Mouse (Mus musculus): ENCODE results near the gene Gm13757. TPM values are rescaled to one million over a fixed set of nuclear protein-coding genes. Genes with fewer than 3 reads are reported as not detected.

Gm13757 gene
- polyA plus RNA-seq (2017; shearing (Covaris generic)), result not detected

DNA sequence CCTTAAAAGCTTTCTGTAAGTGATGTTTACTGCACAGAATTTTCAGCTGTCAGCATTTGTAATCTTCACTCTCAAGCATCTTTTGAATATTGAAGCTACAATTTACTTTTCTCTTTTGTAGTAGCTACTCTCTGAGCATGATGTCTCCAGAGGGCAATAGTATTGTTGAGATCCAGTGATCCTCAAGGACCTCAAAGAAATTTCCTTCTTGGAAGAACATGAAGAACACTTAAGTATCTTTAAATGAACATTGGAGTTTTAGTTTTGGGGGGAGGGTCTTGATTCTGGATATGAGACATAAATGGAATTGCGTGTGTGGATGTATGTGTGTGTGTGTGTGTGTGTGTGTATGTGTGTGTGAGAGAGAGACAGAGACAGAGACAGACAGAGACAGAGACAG lies at the start of gene Gm13757:
Gm13757 (minus strand) TSS at position 101 of the 400 bp plus-strand sequence.

DNA sequence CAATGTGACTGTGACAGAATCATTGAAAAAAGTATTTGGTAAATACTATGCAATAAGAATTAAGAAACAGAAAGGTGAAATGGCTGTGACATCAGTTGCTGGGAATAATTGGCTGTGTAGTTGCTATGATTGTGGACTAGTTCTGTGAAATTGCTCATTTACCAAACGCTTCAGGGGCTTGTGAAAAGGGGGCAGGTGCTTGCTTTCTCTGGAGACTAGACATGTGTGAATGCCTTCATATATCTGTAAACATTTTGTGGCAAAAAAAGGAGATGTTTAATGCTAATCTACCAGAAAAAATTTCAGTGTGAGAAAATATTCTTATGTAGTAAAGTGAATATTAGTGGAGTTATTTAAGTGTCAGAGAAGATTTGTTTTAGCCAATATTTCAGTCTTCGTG lies 44.1 kb upstream of the Gm13757 start, which contains the start of gene Olfr1185-ps1:
Olfr1185-ps1 (plus strand) TSS at position 301 of the 400 bp plus-strand sequence.

DNA sequence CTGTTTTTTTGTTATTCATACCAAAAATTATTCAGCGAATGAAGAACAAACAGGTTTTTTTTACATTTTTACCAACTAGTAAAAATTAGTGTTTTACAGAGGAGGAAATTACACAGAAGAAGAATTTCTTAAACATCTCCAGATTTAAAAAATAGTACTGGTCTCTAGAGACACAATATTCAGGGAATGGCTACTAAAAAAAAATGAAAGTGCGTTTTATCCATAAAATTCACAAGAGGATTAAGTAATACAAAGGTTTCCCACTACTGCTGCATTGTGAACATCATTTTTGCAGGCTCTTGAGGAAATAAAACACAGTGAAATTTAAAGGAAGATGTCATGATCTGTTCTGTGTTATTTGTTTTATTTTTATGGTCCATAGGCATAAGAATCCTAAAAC lies 34.4 kb upstream of the Gm13757 start, which contains the start of gene Olfr1184:
Olfr1184 (plus strand) TSS at position 301 of the 400 bp plus-strand sequence.

GRCm38 (mm10) chr2:88454567-88454966 lies 5.6 kb upstream of the Gm13757 start, which contains the start of gene Olfr1183:
Olfr1183 (plus strand) TSS chr2:88454867.

GRCm38 (mm10) chr2:88426071-88426470 lies 22.9 kb downstream of the Gm13757 start, which contains the start of gene Olfr1181:
Olfr1181 (minus strand) TSS chr2:88426171.

GRCm38 (mm10) chr2:88419051-88419450 lies 29.9 kb downstream of the Gm13757 start, which contains the start of gene Olfr1180:
Olfr1180 (minus strand) TSS chr2:88419151.

GRCm38 (mm10) chr2:88406353-88406752 lies 42.6 kb downstream of the Gm13757 start, which contains the start of gene Olfr1179:
Olfr1179 (minus strand) TSS chr2:88406453.

Other genes starting within 250 kb of the Gm13757 start
- gene Olfr1170, start 220.8 kb downstream of the Gm13757 start, polyA plus RNA-seq (2017; shearing (Covaris generic)), result not detected
- not detected for gene Olfr1173, start 169.3 kb downstream of the Gm13757 start, polyA plus RNA-seq (2017; shearing (Covaris generic))
- not detected for gene Olfr1174-ps, start 134.0 kb downstream of the Gm13757 start, polyA plus RNA-seq (2017; shearing (Covaris generic))
- gene Olfr1175-ps, start 121.9 kb downstream of the Gm13757 start, polyA plus RNA-seq (2017; shearing (Covaris generic)), result not detected
- not detected for gene Olfr1176, start 112.4 kb downstream of the Gm13757 start, polyA plus RNA-seq (2017; shearing (Covaris generic))
- gene Olfr1177-ps, start 102.6 kb downstream of the Gm13757 start, polyA plus RNA-seq (2017; shearing (Covaris generic)), result not detected
- gene Olfr1178, start 62.1 kb downstream of the Gm13757 start, polyA plus RNA-seq (2017; shearing (Covaris generic)), result not detected
- gene Olfr1179, start 42.7 kb downstream of the Gm13757 start, polyA plus RNA-seq (2017; shearing (Covaris generic)), result not detected
- gene Olfr1180, start 30.0 kb downstream of the Gm13757 start, polyA plus RNA-seq (2017; shearing (Covaris generic)), result not detected
- not detected for gene Olfr1181, start 23.0 kb downstream of the Gm13757 start, polyA plus RNA-seq (2017; shearing (Covaris generic))
- gene Olfr1183, start 5.7 kb upstream of the Gm13757 start, polyA plus RNA-seq (2017; shearing (Covaris generic)), result not detected
- gene Olfr1184, start 34.5 kb upstream of the Gm13757 start, polyA plus RNA-seq (2017; shearing (Covaris generic)), result not detected
- not detected for gene Olfr1185-ps1, start 44.2 kb upstream of the Gm13757 start, polyA plus RNA-seq (2017; shearing (Covaris generic))
- gene Olfr1186, start 69.4 kb upstream of the Gm13757 start, polyA plus RNA-seq (2017; shearing (Covaris generic)), result not detected
- gene Olfr1188, start 107.8 kb upstream of the Gm13757 start, polyA plus RNA-seq (2017; shearing (Covaris generic)), result not detected
- not detected for gene Olfr1189, start 137.3 kb upstream of the Gm13757 start, polyA plus RNA-seq (2017; shearing (Covaris generic))
- gene Olfr1191-ps1, start 191.4 kb upstream of the Gm13757 start, polyA plus RNA-seq (2017; shearing (Covaris generic)), result not detected
- gene Olfr1192-ps1, start 199.4 kb upstream of the Gm13757 start, polyA plus RNA-seq (2017; shearing (Covaris generic)), result not detected
- gene Olfr1193, start 226.5 kb upstream of the Gm13757 start, polyA plus RNA-seq (2017; shearing (Covaris generic)), result not detected
- gene Olfr1195, start 240.1 kb upstream of the Gm13757 start, polyA plus RNA-seq (2017; shearing (Covaris generic)), result not detected